Mouse (Mus musculus): ENCODE results near the gene Paf1.

Gene Paf1

DNA sequence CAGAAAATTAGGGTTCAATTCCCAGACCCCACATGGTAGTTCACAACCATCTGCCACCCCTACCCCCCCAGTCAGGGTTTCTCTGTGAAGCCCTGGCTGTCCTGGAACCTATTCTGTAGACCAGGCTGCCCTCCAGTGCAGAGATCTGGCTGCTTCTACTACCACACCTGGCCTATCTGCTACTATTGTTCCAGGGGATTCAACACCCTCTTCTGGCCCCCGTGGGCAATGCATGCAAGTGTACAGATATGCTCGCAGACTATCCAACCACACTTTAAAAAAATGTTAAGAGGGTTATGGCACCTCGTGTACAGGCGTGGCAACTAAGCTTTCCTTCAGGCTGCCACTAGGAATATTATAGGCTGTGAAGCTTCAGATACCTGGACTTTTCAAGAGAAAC lies 20.1 kb downstream of the Paf1 start:
- in situ Hi-C loops (cut with MboI; ENCODE audit: low pct_unique_long_range_greater_than_20kb in 1 of 2, low sequenced_read_pairs in 2 of 2, unreplicated experiment in 1 of 2): no loop called here

DNA sequence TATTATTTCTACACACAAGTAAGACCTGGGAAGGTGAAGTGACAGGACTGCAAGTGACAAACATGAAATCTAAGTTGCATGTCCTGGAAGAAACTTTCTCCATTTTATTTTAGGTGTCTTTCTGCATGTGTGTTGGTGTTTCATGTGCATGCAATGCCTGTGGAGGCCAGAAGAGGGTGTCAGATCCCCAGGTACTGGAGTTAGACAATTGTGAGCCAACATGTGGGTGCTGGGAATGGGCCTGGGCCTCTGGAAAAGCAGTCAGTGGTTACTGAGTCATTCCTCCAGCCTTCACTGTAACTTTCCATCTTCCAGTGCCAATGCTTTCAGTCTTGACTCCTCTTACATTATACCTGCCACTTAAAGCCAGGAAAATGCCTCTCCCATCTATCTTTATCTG lies 24.6 kb downstream of the Paf1 start:
- in situ Hi-C loops (cut with MboI; ENCODE audit: low pct_unique_long_range_greater_than_20kb in 1 of 2, low sequenced_read_pairs in 2 of 2, unreplicated experiment in 1 of 2): no loop called here

GRCm38 (mm10) chr7:28418096-28418670 lies 25.4 kb downstream of the Paf1 start:
- in situ Hi-C loops (cut with MboI; ENCODE audit: low pct_unique_long_range_greater_than_20kb in 1 of 2, low sequenced_read_pairs in 2 of 2, unreplicated experiment in 1 of 2): no loop called here

- in situ Hi-C loops (cut with MboI; ENCODE audit: low pct_unique_long_range_greater_than_20kb in 1 of 2, low sequenced_read_pairs in 2 of 2, unreplicated experiment in 1 of 2): no loop called here
These were observed 26.7 kb downstream of the Paf1 start for GRCm38 (mm10) chr7:28419416-28419815.

- in situ Hi-C loops (cut with MboI; ENCODE audit: low pct_unique_long_range_greater_than_20kb in 1 of 2, low sequenced_read_pairs in 2 of 2, unreplicated experiment in 1 of 2): no loop called here
These were observed 30.3 kb downstream of the Paf1 start for GRCm38 (mm10) chr7:28423018-28423417.

- in situ Hi-C loops (cut with MboI; ENCODE audit: low pct_unique_long_range_greater_than_20kb in 1 of 2, low sequenced_read_pairs in 2 of 2, unreplicated experiment in 1 of 2): loop anchor here in 1 of 2 experiments (25.0 kb wide), 1 partner anchor 185 kb away; no protein-coding TSS in a partner anchor
These were observed 35.0 kb downstream of the Paf1 start for GRCm38 (mm10) chr7:28427738-28428137.

GRCm38 (mm10) chr7:28430512-28430911 lies 37.8 kb downstream of the Paf1 start:
- in situ Hi-C loops (cut with MboI; ENCODE audit: low pct_unique_long_range_greater_than_20kb in 1 of 2, low sequenced_read_pairs in 2 of 2, unreplicated experiment in 1 of 2): loop anchor here in 1 of 2 experiments (25.0 kb wide), 1 partner anchor 182 kb away; no protein-coding TSS in a partner anchor

- in situ Hi-C loops (cut with MboI; ENCODE audit: low pct_unique_long_range_greater_than_20kb in 1 of 2, low sequenced_read_pairs in 2 of 2, unreplicated experiment in 1 of 2): loop anchor here in 1 of 2 experiments (25.0 kb wide), 1 partner anchor 180 kb away; no protein-coding TSS in a partner anchor
These were observed 39.5 kb downstream of the Paf1 start for GRCm38 (mm10) chr7:28432252-28432651.

GRCm38 (mm10) chr7:28435660-28436259 lies 43.0 kb downstream of the Paf1 start:
- in situ Hi-C loops (cut with MboI; ENCODE audit: low pct_unique_long_range_greater_than_20kb in 1 of 2, low sequenced_read_pairs in 2 of 2, unreplicated experiment in 1 of 2): loop anchor here in 1 of 2 experiments (25.0 kb wide), 1 partner anchor 177 kb away; no protein-coding TSS in a partner anchor

DNA sequence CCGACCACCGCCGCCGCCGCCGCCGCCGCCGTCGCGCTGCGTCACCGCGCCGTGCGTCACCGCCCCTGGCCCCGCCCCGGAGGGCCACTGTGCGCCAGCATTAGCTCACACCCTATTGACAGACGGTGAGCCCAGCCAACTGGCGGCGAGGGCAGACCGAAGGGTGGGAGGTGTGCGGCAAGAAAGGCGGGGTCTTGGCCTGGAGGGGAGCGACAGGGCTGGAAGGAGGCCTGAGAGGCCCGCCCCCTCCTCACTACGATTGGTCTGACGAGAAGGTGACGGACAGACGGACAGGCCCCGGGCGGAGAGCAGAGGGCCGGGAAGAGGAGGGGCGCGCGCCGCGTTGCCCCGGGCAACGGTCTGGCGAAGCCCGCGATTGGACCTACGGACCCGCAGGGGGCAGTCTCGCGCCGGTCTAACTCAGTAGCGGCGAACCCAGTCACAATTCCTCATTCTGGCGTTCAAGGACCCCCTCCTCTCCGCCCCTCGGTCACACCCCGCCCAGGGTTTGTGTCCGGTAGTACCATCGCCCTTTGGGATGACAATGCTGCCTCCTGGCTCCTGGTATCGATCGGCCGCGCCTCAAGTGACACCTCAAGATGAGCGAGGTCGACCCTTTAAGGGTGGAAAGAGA lies 43.6 kb downstream of the Paf1 start:
- in situ Hi-C loops (cut with MboI; ENCODE audit: low pct_unique_long_range_greater_than_20kb in 1 of 2, low sequenced_read_pairs in 2 of 2, unreplicated experiment in 1 of 2): loop anchor here in 1 of 2 experiments (25.0 kb wide), 1 partner anchor 176 kb away; no protein-coding TSS in a partner anchor

DNA sequence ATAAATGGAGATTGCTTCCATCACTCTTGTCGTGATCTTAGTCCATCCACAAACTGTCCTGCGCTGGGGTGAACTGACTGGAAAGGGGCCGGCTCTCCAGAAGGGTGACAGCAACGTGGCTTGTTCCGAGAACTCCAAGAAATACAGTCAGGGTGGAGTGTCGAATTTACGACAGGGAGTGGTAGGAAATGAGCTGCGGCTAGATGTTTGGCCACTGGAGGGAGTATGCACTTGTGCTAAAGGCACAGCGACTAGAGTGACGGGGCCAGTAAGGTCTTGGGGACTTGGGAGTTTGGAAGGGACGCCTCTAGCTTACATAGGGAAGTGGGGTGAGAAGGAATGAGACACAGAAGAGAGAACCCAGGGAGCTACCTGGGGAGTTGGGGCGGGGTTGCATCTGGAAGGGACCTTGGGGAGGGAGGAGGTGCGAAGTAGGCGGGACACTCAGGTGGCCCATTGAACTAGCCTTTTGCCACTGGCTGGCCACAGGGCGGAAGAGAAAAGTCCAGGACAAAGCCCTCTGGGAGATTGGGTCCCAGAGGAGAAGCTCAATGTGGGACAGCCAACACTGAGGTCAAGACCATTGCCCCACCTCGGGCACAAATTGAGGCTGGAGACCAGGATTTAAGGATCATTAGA lies 44.3 kb downstream of the Paf1 start, which contains the start of gene Gmfg:
Gmfg (plus strand) TSS at position 516 of the 639 bp plus-strand sequence.
- in situ Hi-C loops (cut with MboI; ENCODE audit: low pct_unique_long_range_greater_than_20kb in 1 of 2, low sequenced_read_pairs in 2 of 2, unreplicated experiment in 1 of 2): loop anchor here in 1 of 2 experiments (25.0 kb wide), 1 partner anchor 175 kb away; no protein-coding TSS in a partner anchor

GRCm38 (mm10) chr7:28437964-28438363 lies 45.2 kb downstream of the Paf1 start:
- in situ Hi-C loops (cut with MboI; ENCODE audit: low pct_unique_long_range_greater_than_20kb in 1 of 2, low sequenced_read_pairs in 2 of 2, unreplicated experiment in 1 of 2): loop anchor here in 1 of 2 experiments (25.0 kb wide), 1 partner anchor 174 kb away; no protein-coding TSS in a partner anchor

GRCm38 (mm10) chr7:28438771-28439170 lies 46.0 kb downstream of the Paf1 start:
- in situ Hi-C loops (cut with MboI; ENCODE audit: low pct_unique_long_range_greater_than_20kb in 1 of 2, low sequenced_read_pairs in 2 of 2, unreplicated experiment in 1 of 2): loop anchor here in 1 of 2 experiments (25.0 kb wide), 1 partner anchor 174 kb away; no protein-coding TSS in a partner anchor

DNA sequence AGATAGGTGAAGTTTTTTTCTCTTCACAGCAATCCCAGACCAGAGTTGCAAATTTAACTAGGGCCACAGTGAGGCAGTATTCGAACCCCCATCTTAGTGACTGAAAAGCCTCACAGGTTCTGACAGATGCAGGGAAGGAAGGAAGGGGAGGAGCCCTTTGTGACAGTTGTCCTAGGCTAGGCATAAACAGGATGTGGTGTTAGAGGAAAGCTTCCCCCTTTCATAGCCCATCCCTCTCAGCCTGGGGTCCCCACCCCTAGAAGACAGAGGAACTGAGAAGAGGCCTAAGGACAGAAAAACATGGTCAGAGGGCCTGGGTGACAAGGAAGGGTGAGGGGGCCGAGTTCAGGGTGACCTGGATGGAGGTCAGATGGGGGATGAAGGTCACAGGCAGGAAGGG lies 48.0 kb downstream of the Paf1 start:
- in situ Hi-C loops (cut with MboI; ENCODE audit: low pct_unique_long_range_greater_than_20kb in 1 of 2, low sequenced_read_pairs in 2 of 2, unreplicated experiment in 1 of 2): loop anchor here in 1 of 2 experiments (5.0 to 25.0 kb wide), 2 partner anchors 52 to 172 kb away; no protein-coding TSS in a partner anchor

DNA sequence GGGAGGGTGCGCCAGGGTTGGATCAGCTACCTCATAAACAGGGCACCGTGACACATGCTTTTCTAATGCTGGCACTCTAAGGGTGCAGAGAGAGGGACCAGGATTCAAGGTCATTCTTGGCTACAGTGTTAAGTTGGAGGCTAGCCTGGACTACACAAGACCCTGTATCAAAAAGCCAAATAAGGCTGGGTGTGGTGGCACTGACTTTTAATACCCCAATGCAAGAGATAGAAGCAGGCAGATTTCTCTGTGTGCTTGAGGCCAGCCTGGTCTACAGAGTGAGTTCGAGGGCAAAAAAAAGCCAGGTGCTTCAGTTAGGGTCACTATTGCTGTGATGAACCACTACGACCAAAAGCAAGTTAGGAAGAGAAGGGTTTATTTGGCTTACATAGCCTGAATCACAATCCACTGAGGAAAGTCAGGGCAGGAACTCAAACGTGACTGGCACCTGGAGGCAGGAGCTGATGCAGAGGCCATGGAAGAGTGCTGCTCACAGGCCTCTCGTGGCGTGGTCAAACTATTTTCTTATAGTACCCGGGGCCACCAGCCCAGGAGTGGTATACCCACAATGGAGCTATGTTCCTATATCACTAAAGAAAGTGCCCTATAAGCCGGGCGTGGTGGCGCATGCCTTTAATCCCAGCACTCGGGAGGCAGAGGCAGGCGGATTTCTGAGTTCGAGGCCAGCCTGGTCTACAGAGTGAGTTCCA lies 49.2 kb downstream of the Paf1 start:
- in situ Hi-C loops (cut with MboI; ENCODE audit: low pct_unique_long_range_greater_than_20kb in 1 of 2, low sequenced_read_pairs in 2 of 2, unreplicated experiment in 1 of 2): loop anchor here in 1 of 2 experiments (5.0 to 25.0 kb wide), 2 partner anchors 50 to 170 kb away; no protein-coding TSS in a partner anchor

GRCm38 (mm10) chr7:28442688-28443087 lies 49.9 kb downstream of the Paf1 start:
- in situ Hi-C loops (cut with MboI; ENCODE audit: low pct_unique_long_range_greater_than_20kb in 1 of 2, low sequenced_read_pairs in 2 of 2, unreplicated experiment in 1 of 2): loop anchor here in 1 of 2 experiments (5.0 to 25.0 kb wide), 2 partner anchors 50 to 170 kb away; no protein-coding TSS in a partner anchor

DNA sequence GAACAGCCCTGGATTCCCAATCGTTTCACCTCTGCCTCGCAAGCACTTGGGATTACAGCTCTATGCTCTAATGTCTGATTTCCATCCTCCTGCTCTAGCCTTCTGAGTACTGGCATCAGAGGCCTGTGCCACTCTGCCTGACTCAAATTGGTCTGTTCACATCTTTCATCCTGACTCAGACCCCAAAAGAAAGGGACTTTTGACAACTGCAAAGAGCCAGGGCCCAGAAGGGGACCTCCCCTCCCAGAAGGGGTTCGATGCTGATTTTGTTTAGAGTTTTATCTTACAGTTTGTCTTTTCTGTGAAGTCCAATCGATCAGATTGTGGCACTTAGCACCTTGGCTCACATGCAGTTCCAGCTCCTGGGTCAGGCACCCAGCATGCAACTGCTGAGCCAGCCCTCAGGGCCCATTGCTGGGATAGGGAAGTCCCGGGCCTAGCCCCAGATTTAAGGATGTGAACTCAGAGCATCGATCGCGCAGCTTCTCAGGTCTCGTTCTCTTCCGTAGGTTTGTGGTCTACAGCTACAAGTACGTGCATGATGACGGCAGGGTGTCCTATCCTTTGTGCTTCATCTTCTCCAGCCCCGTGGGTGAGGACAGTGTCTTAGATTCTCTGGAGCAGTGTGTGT lies 51.7 kb downstream of the Paf1 start:
- in situ Hi-C loops (cut with MboI; ENCODE audit: low pct_unique_long_range_greater_than_20kb in 1 of 2, low sequenced_read_pairs in 2 of 2, unreplicated experiment in 1 of 2): loop anchor here in 1 of 2 experiments (5.0 to 25.0 kb wide), 2 partner anchors 48 to 168 kb away; no protein-coding TSS in a partner anchor

Measured in mouse embryonic stem cell (cell line).